Mouse (Mus musculus) heart, adult 10 weeks (tissue): ENCODE data around the gene B830017H08Rik. TPM values are rescaled to one million over a fixed set of nuclear protein-coding genes. Genes with fewer than 3 reads are reported as not detected.

Experiments
- polyA plus RNA-seq: library from polyadenylated mRNA; stranded (reverse); fragments of 350-450 nt; fragmentation: Illumina TruSeq; extraction: RNeasy Lipid Tissue Mini Kit (QIAGEN cat#74804); gene quantifications from one replicate; pipeline ENCODE4 v1.2.3, GENCODE M21; 2014; ENCODE audit warnings: low read depth, low replicate concordance

The B830017H08Rik gene
- not detected for polyA plus RNA-seq

DNA sequence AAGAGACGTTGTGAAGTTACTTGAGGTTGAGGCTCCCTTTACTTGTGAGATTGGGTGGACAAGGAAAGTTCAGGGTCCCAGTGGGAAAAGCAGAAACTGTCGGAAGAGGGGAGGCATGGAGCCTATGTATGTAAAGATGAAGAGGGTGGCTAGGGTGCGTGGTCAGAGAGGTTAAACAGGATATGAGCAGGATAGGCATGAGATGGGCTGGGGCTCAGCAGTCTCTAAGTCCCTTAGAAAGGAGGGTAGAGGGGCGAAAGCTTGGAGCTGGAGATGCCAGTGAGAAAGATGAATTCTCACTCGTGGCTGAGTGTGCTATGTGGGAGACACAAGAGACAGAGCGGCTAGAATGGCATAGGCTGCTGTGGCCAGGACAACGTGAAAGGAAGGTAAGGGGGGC is at the start of gene B830017H08Rik:
B830017H08Rik (plus strand) TSS at position 301 of the 400 bp plus-strand sequence.

DNA sequence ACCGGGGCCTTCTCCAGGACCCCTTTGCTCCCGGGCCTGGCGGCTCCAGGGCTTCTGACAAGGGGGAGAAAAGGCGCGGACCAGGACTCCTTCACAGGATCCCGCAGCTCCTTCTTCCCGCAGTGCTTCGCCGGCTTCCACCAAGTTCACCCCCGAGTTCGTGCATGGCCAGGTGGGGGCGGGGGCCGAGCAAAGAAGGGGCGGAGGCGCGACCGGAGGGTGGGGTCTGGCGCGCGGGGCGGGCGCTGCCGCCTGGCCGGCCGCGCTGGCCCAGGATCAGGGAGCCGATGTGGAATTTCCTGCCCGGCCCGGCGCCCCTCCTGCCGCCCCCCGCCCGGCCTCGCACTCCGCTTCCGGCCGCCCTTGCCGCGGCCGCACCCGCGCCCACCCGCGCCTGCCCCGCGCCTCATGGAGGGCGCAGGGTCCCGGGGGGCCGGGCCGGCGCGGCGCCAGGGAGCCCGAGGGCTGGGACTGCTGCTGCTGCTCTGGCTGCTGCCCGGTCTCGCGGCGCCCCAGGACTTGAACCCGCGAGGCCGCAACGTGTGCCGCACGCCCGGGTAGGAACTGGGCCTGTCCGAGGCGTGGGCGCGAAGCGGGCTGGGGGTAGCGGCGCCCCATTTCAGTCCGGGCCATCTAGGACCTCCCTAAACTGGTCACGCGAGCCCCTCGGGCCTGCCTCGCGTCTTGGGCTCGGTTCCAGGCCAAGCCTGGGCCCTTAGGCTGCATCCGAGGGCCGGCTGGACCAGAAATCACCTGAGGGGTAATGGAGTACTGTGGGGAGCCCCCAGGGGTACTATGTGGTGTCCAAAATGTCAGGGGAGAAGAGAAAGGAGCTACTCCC is 35.7 kb upstream of the B830017H08Rik start, which contains the start of gene Scarf2:
Scarf2 (plus strand) TSS at position 312 of the 841 bp plus-strand sequence.

DNA sequence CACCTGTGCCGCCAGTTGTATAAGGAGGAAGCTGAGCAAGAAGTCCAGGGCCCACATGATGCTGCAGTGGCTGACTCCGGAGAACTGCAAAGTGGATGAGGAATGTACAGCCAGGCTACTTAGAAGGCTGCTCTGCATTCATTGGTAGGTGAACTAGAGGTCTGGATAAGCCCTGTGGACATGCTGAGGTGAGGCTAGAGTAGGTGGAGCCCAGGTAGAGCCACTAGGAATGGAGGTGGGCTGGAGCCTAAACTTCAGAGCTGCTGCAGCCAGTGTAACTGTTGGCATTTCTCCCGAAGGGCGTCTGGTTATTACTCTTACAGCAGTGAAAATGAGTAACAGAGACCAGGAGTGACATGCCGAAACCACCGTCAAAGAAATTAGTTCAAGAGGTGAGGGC is 5.1 kb downstream of the B830017H08Rik start, which contains the start of gene Car15:
Car15 (minus strand) TSS at position 314 of the 400 bp plus-strand sequence.

Other genes starting within 250 kb of the B830017H08Rik start
- 2.7 TPM for gene Slc7a4, start 249.9 kb upstream of the B830017H08Rik start, polyA plus RNA-seq
- 16.5 TPM for gene Smpd4, start 213.8 kb upstream of the B830017H08Rik start, polyA plus RNA-seq
- gene Ccdc74a, start 186.7 kb upstream of the B830017H08Rik start, polyA plus RNA-seq: 0.60 TPM
- gene Med15, start 100.2 kb upstream of the B830017H08Rik start, polyA plus RNA-seq: 26.7 TPM
- 27.5 TPM for gene Klhl22, start 73.5 kb upstream of the B830017H08Rik start, polyA plus RNA-seq
- gene Scarf2, start 35.8 kb upstream of the B830017H08Rik start, polyA plus RNA-seq: 5.2 TPM
- gene Car15, start 5.2 kb downstream of the B830017H08Rik start, polyA plus RNA-seq: 4.0 TPM
- gene Gm20518, start 58.5 kb downstream of the B830017H08Rik start, polyA plus RNA-seq: 0.45 TPM
- gene Tssk1, start 61.1 kb downstream of the B830017H08Rik start, polyA plus RNA-seq: 0.16 TPM
- 39.0 TPM for gene Dgcr2, start 65.4 kb downstream of the B830017H08Rik start, polyA plus RNA-seq
- gene Tssk2, start 65.5 kb downstream of the B830017H08Rik start, polyA plus RNA-seq: not detected
- gene Ess2, start 78.2 kb downstream of the B830017H08Rik start, polyA plus RNA-seq: 12.4 TPM
- gene Gsc2, start 81.9 kb downstream of the B830017H08Rik start, polyA plus RNA-seq: not detected
- 10.5 TPM for gene Slc25a1, start 95.1 kb downstream of the B830017H08Rik start, polyA plus RNA-seq
- gene Vpreb2, start 147.3 kb downstream of the B830017H08Rik start, polyA plus RNA-seq: not detected
- gene Dgcr6, start 219.7 kb downstream of the B830017H08Rik start, polyA plus RNA-seq: 50.3 TPM